Mouse (Mus musculus) urinary bladder, postnatal 10 days (tissue): ENCODE data around the gene P4ha1.
"Not testable (repeated sequence)": the region's sequence is repeated elsewhere in the genome, so short reads cannot be mapped to it uniquely, and the experiment has no call there.

Experiments
- DNase-seq: peaks from one replicate; pipeline ENCODE4 v3.0.0; 2022; ENCODE audit warnings: low spot score

The P4ha1 gene

GRCm38 (mm10) chr10:59369426-59369825, 46.3 kb downstream of the P4ha1 start:
- DNase-seq = no peak

GRCm38 (mm10) chr10:59377906-59378305, 54.8 kb downstream of the P4ha1 start:
- no peak for DNase-seq

GRCm38 (mm10) chr10:59378728-59379127, 55.6 kb downstream of the P4ha1 start:
- DNase-seq = no peak

GRCm38 (mm10) chr10:59379927-59380326, 56.8 kb downstream of the P4ha1 start:
- no peak for DNase-seq

GRCm38 (mm10) chr10:59380411-59380821, 57.3 kb downstream of the P4ha1 start:
- DNase-seq = no peak

GRCm38 (mm10) chr10:59381563-59381962, 58.5 kb downstream of the P4ha1 start:
- not testable (repeated sequence) for DNase-seq

GRCm38 (mm10) chr10:59386951-59387350, 63.9 kb downstream of the P4ha1 start:
- no peak for DNase-seq

GRCm38 (mm10) chr10:59389652-59390051, 66.6 kb downstream of the P4ha1 start:
- DNase-seq = no peak

GRCm38 (mm10) chr10:59391907-59392306, 68.8 kb downstream of the P4ha1 start:
- no peak for DNase-seq

- not testable (repeated sequence) for DNase-seq
Observed at GRCm38 (mm10) chr10:59395461-59395860, 72.4 kb downstream of the P4ha1 start, which contains the start of gene Gm10273. Gene Gm10273 (plus strand): TSS chr10:59395632.

- DNase-seq = no peak
Observed at GRCm38 (mm10) chr10:59402899-59403792, 80.0 kb downstream of the P4ha1 start, which contains the start of gene Pla2g12b. Gene Pla2g12b (plus strand): TSS chr10:59403660.

- no peak for DNase-seq
Observed at GRCm38 (mm10) chr10:59403793-59404149, 80.7 kb downstream of the P4ha1 start.

GRCm38 (mm10) chr10:59408499-59408898, 85.4 kb downstream of the P4ha1 start:
- no peak for DNase-seq

GRCm38 (mm10) chr10:59410264-59410663, 87.2 kb downstream of the P4ha1 start:
- DNase-seq = no peak

GRCm38 (mm10) chr10:59413711-59414110, 90.6 kb downstream of the P4ha1 start:
- no peak for DNase-seq

- DNase-seq = no peak
Observed at GRCm38 (mm10) chr10:59416623-59417022, 93.5 kb downstream of the P4ha1 start.

- DNase-seq = no peak
Observed at GRCm38 (mm10) chr10:59419516-59419915, 96.4 kb downstream of the P4ha1 start.
